Mouse (Mus musculus): ENCODE results near the gene Smarca2. TPM values are rescaled to one million over a fixed set of nuclear protein-coding genes. Genes with fewer than 3 reads are reported as not detected.
A peak's percentile ranks its signal among the peaks of the same experiment; 100 is the strongest.
"Not testable (repeated sequence)": the region's sequence is repeated elsewhere in the genome, so short reads cannot be mapped to it uniquely, and the experiment has no call there.

Smarca2 gene
- total RNA-seq, 2 experiments from 2014 or later: 211 to 240 TPM

- no peak for DNase-seq (ENCODE audit: low spot score in 2 of 2)
- intact Hi-C loops (cut with DNase I): loop anchor here (5.0 kb wide), 2 partner anchors 99 to 694 kb away; partner anchors contain the start of gene Pum3
Observed at GRCm38 (mm10) chr19:26733055-26733454, 128.2 kb downstream of the Smarca2 start.

GRCm38 (mm10) chr19:26733546-26734100, 128.8 kb downstream of the Smarca2 start:
- intact Hi-C loops (cut with DNase I): loop anchor here (5.0 kb wide), 2 partner anchors 99 to 694 kb away; partner anchors contain the start of gene Pum3
- DNase-seq (ENCODE audit: low spot score in 2 of 2): no peak

GRCm38 (mm10) chr19:26734704-26735109, 129.9 kb downstream of the Smarca2 start:
- intact Hi-C loops (cut with DNase I): loop anchor here (5.0 kb wide), 2 partner anchors 98 to 693 kb away; partner anchors contain the start of gene Pum3

GRCm38 (mm10) chr19:26745021-26745420, 140.2 kb downstream of the Smarca2 start:
- DNase-seq (ENCODE audit: low spot score in 2 of 2): not testable (repeated sequence)
- intact Hi-C loops (cut with DNase I): loop anchor here (5.0 kb wide), 1 partner anchor 102 kb away; no protein-coding TSS in a partner anchor

More at GRCm38 (mm10) chr19:26734704-26735109, 129.9 kb downstream of the Smarca2 start:
- DNase-seq (ENCODE audit: low spot score in 2 of 2): no peak

DNA sequence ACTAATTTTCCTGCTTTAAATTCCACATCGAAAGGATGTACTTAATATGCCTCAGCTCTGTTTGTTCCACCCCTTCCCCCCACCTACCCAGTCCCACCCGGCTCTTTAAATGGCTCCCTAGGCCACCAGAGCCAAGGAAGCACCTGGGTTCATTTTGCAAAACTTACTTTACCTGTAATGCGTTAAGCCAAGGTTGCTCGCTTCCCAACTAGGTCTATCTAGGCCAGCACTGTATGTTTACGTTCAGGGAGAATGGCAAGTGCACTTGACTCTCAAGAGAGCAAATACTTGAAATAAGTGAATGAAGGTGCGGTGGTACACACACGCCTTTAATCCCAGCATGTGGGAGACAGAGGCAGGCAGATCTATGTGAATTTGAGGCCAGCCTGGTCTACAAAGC, 140.7 kb downstream of the Smarca2 start:
- intact Hi-C loops (cut with DNase I): loop anchor here (5.0 kb wide), 1 partner anchor 102 kb away; no protein-coding TSS in a partner anchor
- DNase-seq (ENCODE audit: low spot score in 2 of 2): no peak

DNA sequence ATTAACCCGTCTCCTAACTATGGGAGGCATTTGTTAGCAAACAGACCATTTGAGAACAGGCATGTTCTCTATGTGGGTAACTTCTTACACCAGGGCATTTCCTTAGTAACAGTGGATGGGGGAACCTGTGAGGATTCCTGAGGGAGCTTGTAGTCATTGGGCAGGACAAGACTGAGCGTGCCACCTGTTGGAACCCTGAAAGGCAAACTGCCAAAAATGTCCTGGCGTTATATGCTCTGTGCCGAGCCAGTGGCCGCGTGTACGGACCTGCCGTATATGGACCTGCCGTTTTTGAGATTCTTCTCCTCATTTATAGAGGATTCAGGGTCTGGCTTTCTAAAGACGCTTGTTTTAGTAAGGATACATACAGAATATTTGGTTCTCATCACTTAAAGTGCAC, 141.4 kb downstream of the Smarca2 start:
- no peak for DNase-seq (ENCODE audit: low spot score in 2 of 2)
- intact Hi-C loops (cut with DNase I): loop anchor here (5.0 kb wide), 1 partner anchor 101 kb away; no protein-coding TSS in a partner anchor

- intact Hi-C loops (cut with DNase I): loop anchor here (5.0 kb wide), 1 partner anchor 100 kb away; no protein-coding TSS in a partner anchor
- no peak for DNase-seq (ENCODE audit: low spot score in 2 of 2)
Observed at GRCm38 (mm10) chr19:26746709-26747467, 142.0 kb downstream of the Smarca2 start.

DNA sequence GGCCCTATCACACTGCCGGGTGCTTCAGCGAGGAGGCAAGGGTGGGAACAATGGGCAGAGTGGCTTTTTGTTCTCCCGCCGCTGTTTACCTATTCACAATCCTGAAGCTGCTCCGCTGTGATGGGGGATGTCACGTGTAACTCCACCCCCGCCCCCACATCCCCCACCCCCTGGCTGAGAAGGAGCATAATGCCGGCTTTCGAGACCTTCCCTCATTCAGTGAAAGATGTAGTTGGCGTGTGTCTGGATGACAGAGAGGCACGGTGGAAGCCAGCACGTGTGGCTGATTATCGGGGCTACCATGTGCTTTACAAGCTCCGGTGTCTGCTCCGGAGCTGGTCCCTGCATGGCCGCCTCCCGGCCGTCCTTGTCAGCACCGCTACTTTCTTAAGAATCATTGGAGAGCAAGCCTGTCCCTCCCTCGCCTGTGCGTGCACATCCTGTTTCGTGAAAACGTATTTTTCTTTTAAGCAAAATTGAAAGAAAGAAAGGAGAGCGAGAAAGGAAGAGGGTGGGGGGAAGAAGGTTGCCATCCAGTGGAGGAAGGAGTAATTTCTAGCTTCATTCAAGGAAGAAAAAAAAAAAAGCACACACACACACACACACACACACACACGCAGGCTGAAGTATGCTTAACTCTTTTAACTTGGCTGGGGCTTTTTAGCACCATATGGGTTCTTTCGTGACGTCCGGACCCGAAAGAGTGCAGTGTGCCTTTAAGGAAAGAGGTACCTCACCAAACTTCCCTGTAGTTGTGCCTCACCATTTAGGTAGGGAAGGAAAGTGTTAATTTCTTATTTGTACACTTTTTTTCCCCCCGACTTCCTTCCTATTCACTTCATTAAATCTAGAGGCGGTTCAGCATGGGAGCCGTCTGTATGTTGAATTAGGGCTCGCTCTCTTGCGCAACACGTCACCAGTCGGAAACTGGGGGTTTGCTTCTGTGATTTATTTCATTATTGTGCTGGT, 143.0 kb downstream of the Smarca2 start:
- intact Hi-C loops (cut with DNase I): loop anchor here (5.0 kb wide), 1 partner anchor 99 kb away; no protein-coding TSS in a partner anchor
- DNase-seq (ENCODE audit: low spot score in 2 of 2): peak; percentile 74 to 85

DNA sequence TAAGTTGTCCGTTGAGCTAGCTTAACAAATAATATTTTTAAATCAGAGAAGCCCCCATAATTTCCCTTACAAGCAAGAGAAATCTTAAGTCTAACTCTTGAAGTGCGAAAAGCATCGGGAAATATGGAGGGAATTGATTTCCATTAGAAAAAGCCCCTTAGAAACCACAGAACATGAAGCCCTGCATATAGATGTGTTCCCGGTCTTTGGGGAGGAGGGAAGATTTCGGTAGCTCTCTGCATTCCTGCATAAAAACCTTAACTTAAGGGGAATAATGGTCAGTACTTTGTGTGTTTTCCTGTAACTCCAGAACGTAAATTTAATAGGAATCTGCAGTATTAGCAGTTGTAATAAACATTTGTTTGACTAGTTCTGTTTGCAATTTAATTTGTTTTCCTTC, 143.8 kb downstream of the Smarca2 start:
- no peak for DNase-seq (ENCODE audit: low spot score in 2 of 2)
- intact Hi-C loops (cut with DNase I): loop anchor here (5.0 kb wide), 1 partner anchor 99 kb away; no protein-coding TSS in a partner anchor

- intact Hi-C loops (cut with DNase I): loop anchor here (5.0 kb wide), 1 partner anchor 98 kb away; no protein-coding TSS in a partner anchor
- DNase-seq (ENCODE audit: low spot score in 2 of 2): no peak
Observed at GRCm38 (mm10) chr19:26749427-26750137, 144.7 kb downstream of the Smarca2 start.

DNA sequence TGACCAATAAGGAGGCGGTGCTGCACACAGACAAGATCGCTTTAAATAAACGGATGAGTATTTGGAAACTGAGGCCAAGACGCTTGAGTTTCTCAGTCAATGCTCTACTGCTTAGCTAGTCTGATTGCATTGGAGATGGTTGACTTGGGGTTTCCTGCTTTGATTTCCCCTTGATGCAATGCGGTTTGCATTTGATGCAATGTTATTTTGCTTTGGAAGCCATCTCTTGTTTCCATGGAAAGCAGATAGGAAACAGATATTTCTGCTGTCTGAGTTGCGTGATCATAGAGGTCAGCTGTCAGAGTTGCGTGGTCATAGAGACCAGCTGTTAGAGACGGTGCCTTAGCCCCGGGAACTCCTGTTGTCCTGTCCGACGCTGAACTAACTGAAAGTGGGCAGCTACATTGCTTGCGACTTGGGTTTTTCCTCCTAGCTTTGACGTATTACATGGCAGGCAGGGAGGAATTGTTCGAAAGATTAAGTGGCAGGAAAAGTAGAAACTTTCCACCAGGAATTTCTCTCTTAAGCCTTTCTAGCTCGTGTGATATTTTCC, 147.8 kb downstream of the Smarca2 start:
- intact Hi-C loops (cut with DNase I): no loop called here
- no peak for DNase-seq (ENCODE audit: low spot score in 2 of 2)

- intact Hi-C loops (cut with DNase I): no loop called here
- DNase-seq (ENCODE audit: low spot score in 2 of 2): no peak
Observed at GRCm38 (mm10) chr19:26753266-26753872, 148.5 kb downstream of the Smarca2 start.

DNA sequence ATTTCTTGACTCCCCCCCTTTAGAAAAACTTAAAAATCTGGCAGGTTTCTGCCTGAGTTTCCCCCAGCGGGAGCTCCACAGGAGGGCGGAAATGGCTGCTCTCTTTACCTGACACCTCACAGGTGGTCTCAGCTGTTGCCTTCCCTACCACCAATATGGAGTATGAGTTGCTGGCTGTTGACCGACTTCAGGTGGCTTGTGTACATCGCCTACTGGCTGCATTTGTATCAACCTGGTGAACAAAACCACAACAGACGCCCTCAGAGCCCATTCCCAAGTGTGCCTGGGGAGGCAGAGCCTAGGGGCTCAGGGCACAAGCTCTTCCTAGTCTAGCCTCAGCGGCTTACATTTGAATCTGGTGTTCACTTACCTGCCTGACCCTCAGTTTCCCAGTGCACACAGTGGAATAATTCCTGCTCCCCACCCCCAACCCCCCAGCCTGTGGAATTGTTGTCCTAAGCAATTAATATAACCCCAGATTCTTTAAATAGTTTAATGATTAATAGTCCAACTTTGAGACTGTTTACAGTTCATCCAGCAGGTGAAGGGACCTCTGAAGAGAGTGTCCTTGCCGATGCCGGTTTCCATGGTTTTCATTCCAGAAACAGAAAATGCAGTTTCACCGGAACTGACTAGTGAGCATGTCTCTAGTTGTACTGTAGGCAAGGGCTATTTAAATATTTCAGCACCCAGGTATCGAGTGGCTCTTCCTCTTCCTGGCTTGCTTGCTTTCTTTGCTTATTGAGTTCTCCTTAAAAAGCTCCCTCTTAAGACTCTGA, 149.4 kb downstream of the Smarca2 start:
- DNase-seq (ENCODE audit: low spot score in 2 of 2): no peak
- intact Hi-C loops (cut with DNase I): no loop called here

GRCm38 (mm10) chr19:26755991-26756390, 151.1 kb downstream of the Smarca2 start:
- DNase-seq (ENCODE audit: low spot score in 2 of 2): no peak
- intact Hi-C loops (cut with DNase I): no loop called here

DNA sequence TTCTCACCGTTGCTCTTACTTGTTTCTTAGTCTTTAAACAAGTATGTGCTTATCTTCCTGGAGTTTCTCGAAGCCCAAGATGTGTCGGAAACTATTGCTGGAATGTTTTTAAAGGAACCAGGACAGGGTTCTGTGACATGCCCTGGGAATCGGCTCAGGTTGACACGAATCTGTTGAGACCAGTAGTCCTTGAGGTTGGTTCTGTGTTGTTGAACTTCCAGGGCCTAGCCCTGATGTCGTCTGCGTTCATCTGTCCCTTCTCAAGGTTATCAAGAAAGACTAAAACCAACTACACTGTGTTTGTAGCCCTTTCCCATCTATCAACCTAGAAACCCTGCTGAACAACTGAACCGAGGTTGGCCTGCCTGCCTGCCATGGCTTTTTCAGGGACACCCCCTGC, 151.5 kb downstream of the Smarca2 start:
- intact Hi-C loops (cut with DNase I): no loop called here

GRCm38 (mm10) chr19:26758156-26758555, 153.3 kb downstream of the Smarca2 start:
- DNase-seq (ENCODE audit: low spot score in 2 of 2): no peak
- intact Hi-C loops (cut with DNase I): no loop called here

More for the DNA sequence above, 151.5 kb downstream of the Smarca2 start:
- DNase-seq (ENCODE audit: low spot score in 2 of 2): no peak

DNA sequence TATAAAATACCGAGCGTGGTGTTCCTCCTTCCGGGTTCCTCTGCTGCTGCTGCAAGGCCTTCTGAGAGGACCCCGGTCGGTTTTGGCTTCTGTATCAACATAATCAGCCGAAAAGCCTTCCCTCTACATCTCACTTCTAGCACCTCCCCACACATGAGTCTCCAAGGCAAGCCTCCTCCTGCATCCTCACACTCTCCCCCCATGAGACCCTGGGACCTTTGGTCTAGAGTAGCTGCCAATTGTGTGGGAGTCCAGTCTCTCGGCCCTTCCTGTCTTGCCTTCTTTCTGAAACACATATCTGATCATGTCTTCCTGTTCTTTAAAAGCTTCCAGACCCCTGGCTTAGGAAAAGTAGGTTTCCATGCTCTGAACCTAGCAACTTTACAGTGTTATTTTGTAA, 153.8 kb downstream of the Smarca2 start:
- DNase-seq (ENCODE audit: low spot score in 2 of 2): no peak
- intact Hi-C loops (cut with DNase I): no loop called here
